Mouse (Mus musculus) lung, postnatal 0 days (tissue): ENCODE measurements around the gene Fam160a2. TPM values are rescaled to one million over a fixed set of nuclear protein-coding genes. Genes with fewer than 3 reads are reported as not detected.

ENCODE experiments used
- ATAC-seq: fragments of 200-750 bp; cut with Nextera tagmentation; 2 replicates; pipeline ENCODE4 v1.8.0; 2017; ENCODE audit warnings: moderate library complexity
- DNase-seq: peaks from one replicate; pipeline ENCODE4 v3.0.0-alpha.2; 2016; ENCODE audit warnings: low spot score
- H3K27ac ChIP-seq: fragments of 300-500 bp; sonication (generic); 2 replicates; pipeline ENCODE4 v1.5.1; 2014; ENCODE audit warnings: antibody characterized with exemption, mild to moderate bottlenecking, low read length, mixed read lengths
- H3K27me3 ChIP-seq: fragments of 300-500 bp; sonication (generic); replicated peaks from 2 replicates; pipeline ENCODE4 v1.6.1; 2014; ENCODE audit warnings: low read length, mixed read lengths; ENCODE audit not compliant: insufficient read depth
- H3K36me3 ChIP-seq: fragments of 300-500 bp; sonication (generic); 2 replicates; pipeline ENCODE4 v1.6.1; 2014; ENCODE audit warnings: low read length, mixed read lengths; ENCODE audit not compliant: insufficient read depth
- H3K4me1 ChIP-seq: fragments of 300-500 bp; sonication (generic); 2 replicates; pipeline ENCODE4 v1.6.1; 2014; ENCODE audit warnings: antibody characterized with exemption, low read depth, low read length, mixed read lengths; ENCODE audit not compliant: insufficient read depth
- H3K4me2 ChIP-seq: fragments of 300-500 bp; sonication (generic); replicated peaks from 2 replicates; pipeline ENCODE4 v1.6.1; 2014; ENCODE audit warnings: low read depth, mild to moderate bottlenecking, low read length, moderate library complexity, mixed read lengths
- H3K4me3 ChIP-seq: fragments of 300-500 bp; sonication (generic); 2 replicates; pipeline ENCODE4 v1.5.1; 2014; ENCODE audit warnings: low read depth, low read length
- H3K9ac ChIP-seq: fragments of 300-500 bp; sonication (generic); replicated peaks from 2 replicates; pipeline ENCODE4 v1.6.1; 2014; ENCODE audit warnings: low read depth, mild to moderate bottlenecking
- H3K9me3 ChIP-seq: fragments of 300-500 bp; sonication (generic); 2 replicates; pipeline ENCODE4 v1.6.1; 2016; ENCODE audit warnings: low read length, mixed read lengths
- CTCF ChIP-seq: IDR thresholded peaks from 2 replicates; pipeline ENCODE4 v1.5.1; 2016; ENCODE audit warnings: antibody characterized with exemption, mild to moderate bottlenecking
- EP300 ChIP-seq: IDR thresholded peaks from 2 replicates; pipeline ENCODE4 v1.6.1; 2016; ENCODE audit warnings: antibody characterized with exemption, mild to moderate bottlenecking, control low read depth
- WGBS: fragments of 180-500 bp; shearing (Covaris S2); extraction: QIAGEN DNeasy Blood & Tissue Kit; methylation state at CpG from one replicate; pipeline ENCODE4 v1.1.7; 2014; 5-methylcytosine and 5-hydroxymethylcytosine counted together
- polyA plus RNA-seq: library from polyadenylated mRNA; unstranded; fragments of >200 nt; fragmentation: Nextera tagmentation; extraction: Ambion mirVana; gene quantifications from 2 replicates; pipeline ENCODE4 v1.2.1, GENCODE M21; 2015

Fam160a2 gene
- polyA plus RNA-seq = 25.1 and 26.0 TPM in 2 replicates

GRCm38 (mm10) chr7:105399935-105400624 lies at the start of gene Fam160a2:
TSS of gene Fam160a2 (minus strand) at chr7:105400054.
- TF ChIP-seq CTCF = no peak
- TF ChIP-seq EP300 = no peak
- peak within 1 kb of the TSS; percentile 88 for H3K27ac ChIP-seq
- H3K27me3 ChIP-seq = no peaks in the 10 kb centered on the region
- no peaks in the 10 kb centered on the region for H3K36me3 ChIP-seq
- 1% methylated on average over 49 of the region's 55 CpGs for WGBS
- peak within 1 kb of the TSS; percentile 80 for H3K9ac ChIP-seq
- ATAC-seq = peak; percentile 98
- H3K4me2 ChIP-seq = peak within 1 kb of the TSS; percentile 84
- DNase-seq = peak; percentile 100
- 0 out of 2 replicates have a peak, but pooled peaks cover 2% of the 10 kb centered on the region for H3K4me1 ChIP-seq
- H3K4me3 ChIP-seq = peak within 1 kb of the TSS; percentile 79
- H3K9me3 ChIP-seq = no peaks in the 10 kb centered on the region

GRCm38 (mm10) chr7:105445076-105445475 lies 45.2 kb upstream of the Fam160a2 start:
- H3K9ac ChIP-seq = no peak overlapping the region
- no peak overlapping the region for H3K27ac ChIP-seq
- H3K4me1 ChIP-seq = no peaks in the 10 kb centered on the region
- H3K27me3 ChIP-seq = no peaks in the 10 kb centered on the region
- TF ChIP-seq CTCF = no peak
- TF ChIP-seq EP300 = no peak
- ATAC-seq (no peak), DNase-seq (no peak)
- no peaks in the 10 kb centered on the region for H3K9me3 ChIP-seq
- no peak overlapping the region for H3K4me2 ChIP-seq
- H3K4me3 ChIP-seq = no peak overlapping the region
- 59% methylated on average over 3 of the region's 3 CpGs for WGBS
- no peaks in the 10 kb centered on the region for H3K36me3 ChIP-seq

DNA sequence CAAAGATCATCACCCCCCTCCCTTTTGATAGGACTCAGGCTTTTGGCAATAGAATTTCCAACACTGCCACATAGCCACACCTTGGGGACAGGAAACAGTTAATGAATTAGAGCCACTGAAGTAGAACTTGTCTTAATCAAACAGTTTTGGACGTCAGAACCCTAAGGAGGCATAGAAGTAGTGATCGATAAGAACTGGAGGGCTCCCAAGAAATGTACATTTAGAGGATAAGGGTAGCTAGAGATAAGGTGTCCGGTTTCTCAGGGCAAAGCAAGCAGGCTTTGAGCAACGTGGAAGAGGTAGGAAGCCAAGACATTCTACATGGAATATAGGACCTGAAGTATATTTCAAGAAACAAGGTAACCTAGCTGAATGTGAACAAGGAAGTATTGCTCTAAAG lies 41.6 kb upstream of the Fam160a2 start:
- H3K27ac ChIP-seq = no peak overlapping the region
- no peak overlapping the region for H3K4me2 ChIP-seq
- no peak overlapping the region for H3K9ac ChIP-seq
- no peaks in the 10 kb centered on the region for H3K4me1 ChIP-seq
- no peaks in the 10 kb centered on the region for H3K36me3 ChIP-seq
- no peaks in the 10 kb centered on the region for H3K9me3 ChIP-seq
- H3K4me3 ChIP-seq = no peak overlapping the region
- WGBS = 28% methylated on average over 4 of the region's 4 CpGs
- H3K27me3 ChIP-seq = no peaks in the 10 kb centered on the region
- TF ChIP-seq CTCF (no peak), EP300 (no peak)
- ATAC-seq (no peak), DNase-seq (no peak)

DNA sequence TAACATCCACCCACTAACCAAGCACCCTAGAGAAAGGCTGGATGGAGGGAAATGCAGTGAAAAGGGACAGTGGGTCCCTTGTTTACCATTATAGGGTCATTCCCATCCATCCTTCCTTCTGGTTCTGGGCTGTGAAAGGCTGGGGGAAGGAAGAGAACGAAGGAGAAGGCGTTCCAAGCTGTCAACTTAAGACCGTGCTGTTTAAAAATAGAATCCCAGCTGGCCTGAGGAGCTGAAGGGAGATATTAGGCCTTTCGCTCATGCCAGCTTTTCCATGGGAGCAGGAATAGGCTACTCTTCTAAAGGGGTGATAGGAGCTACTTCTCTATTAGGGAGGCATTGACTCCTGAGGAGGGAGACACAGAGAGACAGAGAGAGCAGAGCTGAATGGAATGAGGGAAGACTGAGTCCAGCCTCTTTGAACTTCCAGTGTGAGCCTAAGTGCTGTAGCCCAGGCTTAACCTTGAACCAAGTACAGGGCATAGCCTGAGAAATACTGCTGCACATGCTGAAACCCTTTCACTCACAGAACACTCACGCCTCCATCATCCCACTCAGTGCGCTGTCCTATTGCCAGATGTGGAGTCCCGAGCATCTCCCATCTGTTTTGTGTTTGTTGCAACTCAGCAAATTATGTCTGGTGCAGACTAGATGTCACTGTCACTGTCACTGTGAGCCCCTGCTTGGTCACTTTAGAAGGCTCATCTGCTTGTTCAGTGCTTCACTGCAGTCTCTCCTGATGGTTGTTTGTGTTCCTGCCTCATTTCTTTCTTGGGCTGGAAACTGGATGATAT lies 38.3 kb upstream of the Fam160a2 start:
- H3K4me3 ChIP-seq = no peak overlapping the region
- H3K9me3 ChIP-seq = no peaks in the 10 kb centered on the region
- ATAC-seq (peak; percentile 17; the same call in 1 of the 2 replicates), DNase-seq (peak; percentile 17)
- H3K27me3 ChIP-seq = no peaks in the 10 kb centered on the region
- no peak overlapping the region for H3K9ac ChIP-seq
- WGBS = 51% methylated on average over 7 of the region's 7 CpGs
- no peaks in the 10 kb centered on the region for H3K36me3 ChIP-seq
- no peak overlapping the region for H3K4me2 ChIP-seq
- H3K27ac ChIP-seq = no peak overlapping the region
- H3K4me1 ChIP-seq = no peaks in the 10 kb centered on the region
- TF ChIP-seq EP300 (no peak), CTCF (no peak)

DNA sequence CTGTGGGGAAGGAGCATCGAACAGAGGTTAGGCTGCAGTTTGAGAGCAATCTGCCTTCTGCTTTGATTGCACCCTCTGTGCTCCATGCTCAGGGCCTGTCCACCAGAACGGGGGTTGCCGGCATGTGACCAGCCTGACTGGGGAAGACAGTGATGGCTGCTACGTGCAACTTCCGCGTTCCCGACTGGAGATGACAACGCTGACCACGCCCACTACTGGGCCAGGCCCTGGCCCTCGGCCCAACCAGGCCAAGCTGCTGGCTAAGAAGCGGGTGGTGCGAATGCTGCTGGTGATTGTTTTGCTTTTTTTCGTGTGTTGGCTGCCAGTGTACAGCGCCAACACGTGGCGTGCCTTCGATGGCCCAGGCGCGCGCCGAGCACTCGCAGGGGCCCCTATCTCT lies 34.9 kb upstream of the Fam160a2 start:
- ATAC-seq (0 out of 2 replicates have a peak, but pooled peaks have one; percentile 16), DNase-seq (no peak)
- Histone ChIP-seq H3K36me3 (no peaks in the 10 kb centered on the region), H3K27me3 (no peaks in the 10 kb centered on the region), H3K9ac (no peak overlapping the region), H3K4me1 (no peaks in the 10 kb centered on the region), H3K27ac (no peak overlapping the region), H3K4me3 (no peak overlapping the region), H3K9me3 (no peaks in the 10 kb centered on the region), H3K4me2 (no peak overlapping the region)
- no peak for TF ChIP-seq CTCF
- no peak for TF ChIP-seq EP300
- 73% methylated on average over 22 of the region's 22 CpGs for WGBS

GRCm38 (mm10) chr7:105433859-105434258 lies 34.0 kb upstream of the Fam160a2 start:
- no peak for DNase-seq
- TF ChIP-seq CTCF (no peak), EP300 (no peak)
- H3K4me3 ChIP-seq = no peak overlapping the region
- 82% methylated on average over 17 of the region's 17 CpGs for WGBS
- no peak overlapping the region for H3K27ac ChIP-seq
- no peaks in the 10 kb centered on the region for H3K9me3 ChIP-seq
- H3K36me3 ChIP-seq = no peaks in the 10 kb centered on the region
- H3K4me1 ChIP-seq = no peaks in the 10 kb centered on the region
- H3K4me2 ChIP-seq = no peak overlapping the region
- ATAC-seq = no peak
- no peak overlapping the region for H3K9ac ChIP-seq
- H3K27me3 ChIP-seq = no peaks in the 10 kb centered on the region
